Mouse (Mus musculus) ES-E14 (cell line): Measurements from ENCODE around the gene Slc9c1.

Experiments used
- HCFC1 ChIP-seq: IDR thresholded peaks from 2 replicates; pipeline ENCODE4 v1.6.1; 2012; ENCODE audit warnings: low read length, inconsistent platforms, borderline replicate concordance; ENCODE audit not compliant: insufficient read depth
- MAFK ChIP-seq: IDR thresholded peaks from 2 replicates; pipeline ENCODE4 v1.6.1; 2014; ENCODE audit warnings: mild to moderate bottlenecking, low read depth, low read length, inconsistent platforms; ENCODE audit not compliant: insufficient read depth
- ZC3H11A ChIP-seq: IDR thresholded peaks from 2 replicates; pipeline ENCODE4 v1.6.1; 2012; ENCODE audit warnings: low read depth, mild to moderate bottlenecking, inconsistent platforms, low read length, borderline replicate concordance
- ZNF384 ChIP-seq: IDR thresholded peaks from 2 replicates; pipeline ENCODE4 v1.6.1; 2012; ENCODE audit warnings: low read depth, low read length, inconsistent platforms

- TF ChIP-seq ZNF384 (no peak), HCFC1 (no peak), MAFK (no peak), ZC3H11A (no peak)
These were observed 97.3 kb downstream of the Slc9c1 start for GRCm38 (mm10) chr16:45632420-45632819.
